Mouse (Mus musculus) cortical plate, adult 2 months (tissue): ENCODE data around the gene Ppp2r2c.

Source experiments
- CTCF ChIP-seq: fragments of 200-500 bp; IDR thresholded peaks from 2 replicates; pipeline ENCODE4 v1.5.1; 2011; ENCODE audit warnings: mild to moderate bottlenecking, control low read depth, low read length; ENCODE audit not compliant: insufficient read depth; ENCODE audit errors: extremely low read depth
- POLR2A ChIP-seq: fragments of 200-500 bp; IDR thresholded peaks from 2 replicates; pipeline ENCODE4 v1.6.1; 2011; ENCODE audit warnings: mild to moderate bottlenecking, low read length, control low read depth; ENCODE audit not compliant: insufficient read depth; ENCODE audit errors: extremely low read depth

- TF ChIP-seq POLR2A (no peak), CTCF (no peak)
Observed at GRCm38 (mm10) chr5:36839602-36840001, 28.7 kb upstream of the Ppp2r2c start.
